Mouse (Mus musculus) sigmoid colon, adult 10 weeks (tissue): ENCODE results near the gene Gm10762. TPM values are rescaled to one million over a fixed set of nuclear protein-coding genes. Genes with fewer than 3 reads are reported as not detected.

Experiments
- polyA plus RNA-seq: library from polyadenylated mRNA; stranded (reverse); fragments of 350-450 nt; fragmentation: Illumina TruSeq; extraction: RNeasy Lipid Tissue Mini Kit (QIAGEN cat#74804); gene quantifications from one replicate; pipeline ENCODE4 v1.2.3, GENCODE M21; 2014; ENCODE audit warnings: low read depth, low replicate concordance

Gene Gm10762
- 4.4 TPM for polyA plus RNA-seq

DNA sequence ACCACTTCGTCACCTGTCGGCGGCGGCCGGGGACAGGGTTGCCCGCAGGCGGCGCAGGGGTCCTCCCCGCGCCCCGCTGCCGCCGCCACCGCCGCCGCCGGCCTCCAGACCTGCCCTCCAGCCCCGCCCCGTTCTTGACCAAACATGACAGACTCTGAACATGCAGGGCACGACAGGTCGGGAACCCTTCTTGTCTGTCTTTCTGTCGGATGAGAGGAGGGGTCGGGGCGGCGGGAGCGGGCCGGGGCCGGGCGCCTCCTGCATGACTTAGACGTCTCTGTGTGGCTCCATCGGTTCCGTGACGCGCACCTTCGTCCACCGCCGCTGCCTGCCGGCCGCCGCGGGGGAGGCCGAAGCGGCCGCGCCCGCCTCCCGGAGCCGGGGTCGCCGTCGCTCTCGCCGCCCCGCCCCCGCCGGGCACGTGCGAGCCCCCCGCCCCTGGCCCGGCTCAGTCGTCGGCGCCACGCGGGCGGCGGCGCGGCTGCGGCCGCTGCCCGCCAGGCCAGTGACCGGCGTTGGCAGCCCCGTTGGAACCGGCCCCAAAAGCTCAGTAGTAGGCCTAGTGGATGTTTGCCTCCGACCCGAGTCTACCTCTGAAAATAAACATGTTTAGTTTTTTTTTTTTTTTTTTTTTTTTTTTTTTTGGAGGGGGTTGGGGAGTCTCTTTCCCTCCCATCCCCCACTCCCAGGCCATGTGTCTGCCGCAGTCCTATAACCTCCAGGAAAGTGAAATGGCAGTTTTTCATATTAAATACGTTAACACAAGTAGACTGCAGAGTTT lies at the start of gene Gm10762:
Gm10762 (minus strand) TSS at position 65 of the 781 bp plus-strand sequence.

DNA sequence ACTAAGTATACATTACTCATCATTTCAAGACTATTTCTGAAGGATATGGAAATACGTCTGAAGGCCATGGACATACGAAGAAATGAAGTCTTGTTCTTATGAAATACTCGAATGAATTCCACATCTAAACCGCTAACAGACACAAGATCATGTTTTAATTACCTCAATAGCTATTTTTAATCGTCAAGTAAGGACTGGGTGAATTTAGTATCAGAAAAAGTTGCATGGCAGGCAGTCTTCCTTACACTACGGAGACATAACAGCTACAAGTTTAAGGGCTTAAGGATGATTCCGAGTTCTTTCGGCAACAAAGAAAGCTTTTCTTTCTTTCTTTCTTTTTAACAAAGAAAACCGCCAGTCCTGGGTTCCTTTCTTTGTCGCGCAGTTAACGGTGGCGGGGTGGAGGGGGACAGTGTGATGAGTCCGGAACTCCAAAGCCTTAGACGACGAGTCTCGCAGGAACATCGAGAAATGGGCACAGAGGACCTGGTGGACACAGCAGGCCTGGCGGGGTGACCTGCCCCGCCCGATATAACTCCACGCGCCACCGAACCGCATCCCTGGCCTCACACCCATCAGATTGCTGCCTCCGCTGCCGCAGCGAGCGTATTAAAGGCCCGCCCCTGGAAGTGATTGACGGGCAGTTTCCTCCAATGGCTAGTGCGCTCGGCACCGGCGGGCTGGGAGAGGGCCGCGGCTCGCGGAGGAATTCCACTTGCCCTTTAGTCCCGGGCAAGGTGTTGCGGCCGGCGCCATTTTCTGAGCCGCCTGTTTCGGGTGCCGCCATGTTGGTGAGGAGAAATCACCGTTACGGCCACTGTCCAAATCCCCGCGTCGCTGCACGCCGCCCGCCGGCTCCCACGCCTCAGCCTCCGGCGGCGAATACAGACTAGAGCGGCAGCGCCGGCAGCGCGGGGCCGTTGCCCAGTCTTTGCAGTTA lies 614 bp downstream of the Gm10762 start, which contains the start of gene Zc3h6:
Zc3h6 (plus strand) TSS at position 762 of the 940 bp plus-strand sequence.

DNA sequence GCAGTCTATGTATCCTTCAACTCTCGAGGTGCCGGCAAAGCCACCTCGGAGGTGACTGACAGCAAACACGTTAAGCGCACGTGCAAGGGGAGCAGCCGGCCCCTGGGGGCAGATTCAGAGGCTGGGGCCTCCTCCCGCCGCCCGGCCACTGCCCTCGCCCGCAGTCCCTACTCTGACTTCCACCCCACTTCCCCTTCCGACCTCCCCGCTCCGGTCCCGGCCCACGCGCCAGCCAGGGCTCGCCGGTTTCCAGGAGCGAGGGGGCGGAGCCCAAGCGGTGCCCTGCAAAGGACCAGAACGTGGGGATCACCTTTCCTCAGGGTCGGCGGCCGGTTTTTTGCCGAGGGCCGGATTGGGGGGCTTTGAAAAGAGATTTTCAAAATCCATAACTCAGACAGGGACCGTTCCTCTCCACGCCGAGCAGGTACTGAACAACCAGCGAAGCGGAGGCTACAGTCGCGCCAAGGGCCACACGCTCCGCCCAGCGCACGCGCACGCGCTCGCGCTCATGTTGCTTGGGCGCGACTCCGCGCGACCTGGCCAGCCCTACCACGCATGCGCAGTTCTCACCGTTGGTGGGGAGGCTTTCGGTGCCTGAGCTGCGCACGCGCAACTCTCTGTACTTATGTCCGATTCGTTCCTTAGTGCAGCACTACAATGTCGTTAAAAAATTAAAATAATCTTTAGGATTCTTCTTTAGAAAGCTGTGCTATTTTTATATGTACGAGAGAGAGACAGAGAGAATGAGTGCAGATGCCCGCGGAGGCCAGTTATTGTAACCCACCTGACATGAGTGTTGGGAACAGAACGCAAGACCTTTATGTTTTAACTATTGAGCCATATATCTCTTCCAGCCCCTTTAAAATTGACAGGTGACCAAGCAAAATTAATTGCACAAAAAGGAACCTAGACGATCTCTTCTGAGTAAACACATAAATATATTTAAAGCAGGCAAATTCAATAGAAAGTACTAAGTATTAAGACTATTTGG lies 23.7 kb downstream of the Gm10762 start, which contains the start of gene Zc3h8:
Zc3h8 (minus strand) TSS at position 540 of the 991 bp plus-strand sequence.

Other genes starting within 250 kb of the Gm10762 start
- 156 TPM for gene Tmem87b, start 149.6 kb downstream of the Gm10762 start, polyA plus RNA-seq
- 1.1 TPM for gene Fbln7, start 104.7 kb downstream of the Gm10762 start, polyA plus RNA-seq
- 8.1 TPM for gene Zc3h8, start 23.6 kb downstream of the Gm10762 start, polyA plus RNA-seq
- 12.9 TPM for gene Zc3h6, start 323 bp downstream of the Gm10762 start, polyA plus RNA-seq
- gene Vinac1, start 80.4 kb upstream of the Gm10762 start, polyA plus RNA-seq: not detected
- gene Ttl, start 98.2 kb upstream of the Gm10762 start, polyA plus RNA-seq: 7.0 TPM
- gene Polr1b, start 133.3 kb upstream of the Gm10762 start, polyA plus RNA-seq: 4.4 TPM
- 6.0 TPM for gene Chchd5, start 162.0 kb upstream of the Gm10762 start, polyA plus RNA-seq
- 944 TPM for gene Slc20a1, start 231.0 kb upstream of the Gm10762 start, polyA plus RNA-seq